Mouse (Mus musculus) heart, embryonic 14.5 days (tissue): ENCODE measurements around the gene Ncapg. TPM values are rescaled to one million over a fixed set of nuclear protein-coding genes. Genes with fewer than 3 reads are reported as not detected.

Experiments
- ATAC-seq: fragments of 200-750 bp; cut with Nextera tagmentation; 2 replicates; pipeline ENCODE4 v1.8.0; 2017; ENCODE audit warnings: low read depth, moderate TSS enrichment; ENCODE audit not compliant: insufficient number of reproducible peaks, insufficient read depth, low FRiP score
- H3K27ac ChIP-seq, 2 experiments: fragments of 200-500 bp in 1 of 2; fragments of 300-500 bp in 1 of 2; sonication (generic) in 1 of 2; replicated peaks in 1 of 2; 2 replicates each; pipeline ENCODE4 v1.5.1; 2012 to 2014; ENCODE audit warnings: low read depth in 2 of 2, low read length in 2 of 2, control low read depth in 1 of 2, mild to moderate bottlenecking in 1 of 2, mixed read lengths in 1 of 2; ENCODE audit not compliant: control insufficient read depth in 1 of 2, insufficient read depth in 1 of 2
- H3K27me3 ChIP-seq: fragments of 300-500 bp; sonication (generic); 2 replicates; pipeline ENCODE4 v1.6.1; 2014; ENCODE audit warnings: mild to moderate bottlenecking, low read length, control low read depth; ENCODE audit not compliant: control insufficient read depth, insufficient read depth
- H3K36me3 ChIP-seq: fragments of 300-500 bp; sonication (generic); 2 replicates; pipeline ENCODE4 v1.6.1; 2014; ENCODE audit warnings: mild to moderate bottlenecking, control low read depth, low read length, mixed read lengths; ENCODE audit not compliant: control insufficient read depth, insufficient read depth
- H3K4me1 ChIP-seq, 2 experiments: fragments of 200-500 bp in 1 of 2; fragments of 300-500 bp in 1 of 2; sonication (generic) in 1 of 2; 2 replicates each; pipeline ENCODE4 v1.6.1; 2012 to 2014; ENCODE audit warnings: low read length in 2 of 2, control low read depth in 1 of 2, mixed read lengths in 1 of 2; ENCODE audit not compliant: control insufficient read depth in 2 of 2, insufficient read depth in 2 of 2
- H3K4me2 ChIP-seq: fragments of 300-500 bp; sonication (generic); 2 replicates; pipeline ENCODE4 v1.6.1; 2014; ENCODE audit warnings: mild to moderate bottlenecking, low read length
- H3K4me3 ChIP-seq, 2 experiments: fragments of 200-500 bp in 1 of 2; fragments of 300-500 bp in 1 of 2; sonication (generic) in 1 of 2; 2 replicates each; pipeline ENCODE4 v1.5.1; 2012 to 2014; ENCODE audit warnings: low read length in 2 of 2, mild to moderate bottlenecking in 2 of 2, control low read depth in 1 of 2, low read depth in 1 of 2, moderate library complexity in 1 of 2; ENCODE audit not compliant: control insufficient read depth in 1 of 2, insufficient read depth in 1 of 2
- H3K9ac ChIP-seq: fragments of 300-500 bp; sonication (generic); 2 replicates; pipeline ENCODE4 v1.6.1; 2014; ENCODE audit warnings: mild to moderate bottlenecking, low read length
- H3K9me3 ChIP-seq: fragments of 300-500 bp; sonication (generic); 2 replicates; pipeline ENCODE4 v1.6.1; 2016; ENCODE audit warnings: low read length, control low read depth; ENCODE audit not compliant: control insufficient read depth
- WGBS: fragments of 180-500 bp; shearing (Covaris S2); extraction: QIAGEN DNeasy Blood & Tissue Kit; methylation state at CpG from one replicate; pipeline ENCODE4 v1.1.7; 2014; 5-methylcytosine and 5-hydroxymethylcytosine counted together
- polyA plus RNA-seq: library from polyadenylated mRNA; unstranded; fragments of >200 nt; fragmentation: Nextera tagmentation; extraction: Ambion mirVana; gene quantifications from 2 replicates; pipeline ENCODE4 v1.2.1, GENCODE M21; 2014

Ncapg gene
- polyA plus RNA-seq = 29.1 and 32.3 TPM in 2 replicates

- peaks cover 8% of the 10 kb centered on the region; the same call in 1 of the 2 replicates for H3K36me3 ChIP-seq
Measured at GRCm38 (mm10) chr5:45669598-45670279, at the start of gene Ncapg. TSS of gene Ncapg (plus strand) at chr5:45669919.

GRCm38 (mm10) chr5:45621511-45621910 is 48.2 kb upstream of the Ncapg start:
- Histone ChIP-seq H3K4me1 (no peaks in the 10 kb centered on the region), H3K36me3 (no peaks in the 10 kb centered on the region), H3K9ac (no peak overlapping the region), H3K27ac (no peak overlapping the region), H3K27me3 (no peaks in the 10 kb centered on the region), H3K4me3 (no peak overlapping the region), H3K9me3 (0 out of 2 replicates have a peak, but pooled peaks cover 5% of the 10 kb centered on the region), H3K4me2 (no peak overlapping the region)
- ATAC-seq = no peak
- 51% methylated on average over 3 of the region's 3 CpGs for WGBS

More at GRCm38 (mm10) chr5:45669598-45670279, at the start of gene Ncapg:
- WGBS = under 1% methylated on average over 65 of the region's 66 CpGs
- Histone ChIP-seq H3K27me3 (no peaks in the 10 kb centered on the region), H3K4me2 (peak within 1 kb of the TSS; percentile 79), H3K9ac (peak within 1 kb of the TSS; percentile 81), H3K4me3 (peak within 1 kb of the TSS; percentile 70 to 77), H3K9me3 (no peaks in the 10 kb centered on the region), H3K27ac (peak within 1 kb of the TSS; percentile 72 to 75), H3K4me1 (peaks cover 0 to 8% of the 10 kb centered on the region in 2 experiments; a peak in 2 of 4 replicates)
- ATAC-seq = peak; percentile 100

- Histone ChIP-seq H3K4me1 (no peaks in the 10 kb centered on the region), H3K9ac (no peak overlapping the region)
Measured at GRCm38 (mm10) chr5:45627771-45628170, 41.9 kb upstream of the Ncapg start.

GRCm38 (mm10) chr5:45629470-45629869 is 40.2 kb upstream of the Ncapg start:
- H3K4me2 ChIP-seq = no peak overlapping the region
- H3K9me3 ChIP-seq = no peaks in the 10 kb centered on the region
- H3K36me3 ChIP-seq = no peaks in the 10 kb centered on the region
- no peak for ATAC-seq
- H3K4me1 ChIP-seq = no peaks in the 10 kb centered on the region
- H3K9ac ChIP-seq = no peak overlapping the region
- no peak overlapping the region for H3K27ac ChIP-seq
- H3K27me3 ChIP-seq = no peaks in the 10 kb centered on the region
- no peak overlapping the region for H3K4me3 ChIP-seq

More at GRCm38 (mm10) chr5:45627771-45628170, 41.9 kb upstream of the Ncapg start:
- H3K27ac ChIP-seq = no peak overlapping the region
- 0 out of 2 replicates have a peak, but pooled peaks cover 5% of the 10 kb centered on the region for H3K9me3 ChIP-seq
- ATAC-seq = no peak
- no peaks in the 10 kb centered on the region for H3K27me3 ChIP-seq
- no peak overlapping the region for H3K4me2 ChIP-seq
- WGBS = 48% methylated on average over 1 of the region's 1 CpGs
- no peak overlapping the region for H3K4me3 ChIP-seq
- no peaks in the 10 kb centered on the region for H3K36me3 ChIP-seq

- WGBS = 48% methylated on average over 3 of the region's 3 CpGs
- Histone ChIP-seq H3K9me3 (no peaks in the 10 kb centered on the region), H3K4me3 (no peak overlapping the region), H3K27ac (no peak overlapping the region), H3K27me3 (peaks cover 23% of the 10 kb centered on the region), H3K36me3 (no peaks in the 10 kb centered on the region), H3K9ac (no peak overlapping the region), H3K4me2 (peak overlapping the region; percentile 89; the same call in 1 of the 2 replicates), H3K4me1 (peaks cover 0 to 4% of the 10 kb centered on the region in 2 experiments; a peak in 3 of 4 replicates)
- no peak for ATAC-seq
Measured at GRCm38 (mm10) chr5:45638378-45638777, 31.3 kb upstream of the Ncapg start.

- H3K27me3 ChIP-seq = peaks cover 23% of the 10 kb centered on the region
- H3K36me3 ChIP-seq = no peaks in the 10 kb centered on the region
- H3K4me1 ChIP-seq = peaks cover 0 to 4% of the 10 kb centered on the region in 2 experiments; a peak in 3 of 4 replicates
- H3K4me2 ChIP-seq = peak within 1 kb of the TSS; percentile 89
- H3K27ac ChIP-seq = no peak within 1 kb of the TSS
- H3K9ac ChIP-seq = peak within 1 kb of the TSS; percentile 62
- no peaks in the 10 kb centered on the region for H3K9me3 ChIP-seq
- peak; percentile 31; the same call in 1 of the 2 replicates for ATAC-seq
- peak within 1 kb of the TSS; percentile 55 to 56 for H3K4me3 ChIP-seq
- WGBS = 1% methylated on average over 48 of the region's 48 CpGs
Measured at GRCm38 (mm10) chr5:45638806-45639714, 30.7 kb upstream of the Ncapg start, which contains the start of gene Fam184b. TSS of gene Fam184b (minus strand) at chr5:45639614.

GRCm38 (mm10) chr5:45639715-45640092 is 30.0 kb upstream of the Ncapg start:
- no peaks in the 10 kb centered on the region for H3K36me3 ChIP-seq
- no peaks in the 10 kb centered on the region for H3K9me3 ChIP-seq
- peak overlapping the region; percentile 89 for H3K4me2 ChIP-seq
- peaks cover 0 to 4% of the 10 kb centered on the region in 2 experiments; a peak in 3 of 4 replicates for H3K4me1 ChIP-seq
- ATAC-seq = no peak
- H3K27me3 ChIP-seq = peaks cover 23% of the 10 kb centered on the region
- peak overlapping the region; percentile 55 to 56 for H3K4me3 ChIP-seq
- peak overlapping the region; percentile 62; the same call in 1 of the 2 replicates for H3K9ac ChIP-seq
- 2% methylated on average over 8 of the region's 8 CpGs for WGBS
- no peak overlapping the region for H3K27ac ChIP-seq
